Mouse (Mus musculus) CH12.LX (cell line): ENCODE data around the gene Slc25a34.

Experiments used
- CHD1 ChIP-seq: IDR thresholded peaks from 2 replicates; pipeline ENCODE4 v1.6.1; 2012; ENCODE audit warnings: low read depth, low read length, improper control_type of control experiment, inconsistent platforms
- CHD2 ChIP-seq: IDR thresholded peaks from 2 replicates; pipeline ENCODE4 v1.6.1; 2011; ENCODE audit warnings: low read length, improper control_type of control experiment
- CTCF ChIP-seq, 2 experiments: IDR thresholded peaks in 1 of 2; conservative IDR thresholded peaks in 1 of 2; 2 replicates each; pipeline ENCODE4 v1.5.1; 2011 to 2012; ENCODE audit warnings: low read depth in 2 of 2, low read length in 2 of 2, improper control_type of control experiment in 1 of 2, inconsistent platforms in 1 of 2, mild to moderate bottlenecking in 1 of 2, moderate library complexity in 1 of 2
- EP300 ChIP-seq: IDR thresholded peaks from 2 replicates; pipeline ENCODE4 v1.6.1; 2011; ENCODE audit warnings: low read length, improper control_type of control experiment
- ETS1 ChIP-seq: conservative IDR thresholded peaks from 2 replicates; pipeline ENCODE4 v1.6.1; 2012; ENCODE audit warnings: low read depth, mild to moderate bottlenecking, inconsistent platforms, low read length, improper control_type of control experiment, moderate library complexity
- JUND ChIP-seq: conservative IDR thresholded peaks from 2 replicates; pipeline ENCODE4 v1.6.1; 2011; ENCODE audit warnings: low read depth, low read length, improper control_type of control experiment
- MAX ChIP-seq: IDR thresholded peaks from 2 replicates; pipeline ENCODE4 v1.6.1; 2011; ENCODE audit warnings: low read length, improper control_type of control experiment
- POLR2A ChIP-seq: IDR thresholded peaks from 2 replicates; pipeline ENCODE4 v1.6.1; 2011; ENCODE audit warnings: low read depth, mild to moderate bottlenecking, improper control_type of control experiment, low read length
- POLR2AphosphoS2 ChIP-seq: IDR thresholded peaks from 2 replicates; pipeline ENCODE4 v1.6.1; 2011; ENCODE audit warnings: low read depth, low read length, improper control_type of control experiment
- RAD21 ChIP-seq: IDR thresholded peaks from 2 replicates; pipeline ENCODE4 v1.6.1; 2011; ENCODE audit warnings: low read depth, mild to moderate bottlenecking, low read length, improper control_type of control experiment, moderate library complexity
- RCOR1 ChIP-seq: conservative IDR thresholded peaks from 2 replicates; pipeline ENCODE4 v1.6.1; 2012; ENCODE audit warnings: low read depth, mild to moderate bottlenecking, inconsistent platforms, low read length, improper control_type of control experiment
- ZC3H11A ChIP-seq: IDR thresholded peaks from 2 replicates; pipeline ENCODE4 v1.6.1; 2012; ENCODE audit warnings: low read depth, mild to moderate bottlenecking, inconsistent platforms, low read length, improper control_type of control experiment

- TF ChIP-seq CHD1 (no peak), CTCF (conservative IDR thresholded peaks at IDR 0.05 in 1 of 2, IDR thresholded peaks at IDR 0.05 in 1 of 2; ENCODE audit: low read depth in 2 of 2, low read length in 2 of 2) (no peak), JUND (no peak), EP300 (no peak), RCOR1 (no peak), POLR2AphosphoS2 (no peak), ZC3H11A (no peak), POLR2A (no peak), RAD21 (peak; percentile 1), MAX (no peak), ETS1 (no peak), CHD2 (no peak)
Observed at GRCm38 (mm10) chr4:141639474-141639873, 15.9 kb upstream of the Slc25a34 start.
